Mouse (Mus musculus) kidney, embryonic 15.5 days (tissue): ENCODE measurements around the gene Tlcd1. TPM values are rescaled to one million over a fixed set of nuclear protein-coding genes. Genes with fewer than 3 reads are reported as not detected.
"Not testable (repeated sequence)": the region's sequence is repeated elsewhere in the genome, so short reads cannot be mapped to it uniquely, and the experiment has no call there.

Experiments used
- ATAC-seq: fragments of 200-750 bp; cut with Nextera tagmentation; replicated peaks from 2 replicates; pipeline ENCODE4 v1.8.0; 2017; ENCODE audit warnings: moderate TSS enrichment; ENCODE audit not compliant: low FRiP score
- H3K27ac ChIP-seq: fragments of 300-500 bp; sonication (generic); 2 replicates; pipeline ENCODE4 v1.5.1; 2015; ENCODE audit warnings: mild to moderate bottlenecking, inconsistent platforms
- H3K27me3 ChIP-seq: fragments of 300-500 bp; sonication (generic); 2 replicates; pipeline ENCODE4 v1.6.1; 2015; ENCODE audit warnings: inconsistent platforms
- H3K36me3 ChIP-seq: fragments of 300-500 bp; sonication (generic); 2 replicates; pipeline ENCODE4 v1.6.1; 2015; ENCODE audit warnings: inconsistent platforms
- H3K4me1 ChIP-seq: fragments of 300-500 bp; sonication (generic); 2 replicates; pipeline ENCODE4 v1.6.1; 2015; ENCODE audit warnings: inconsistent platforms
- H3K4me2 ChIP-seq: fragments of 300-500 bp; sonication (generic); 2 replicates; pipeline ENCODE4 v1.6.1; 2015; ENCODE audit warnings: moderate library complexity, mild to moderate bottlenecking, inconsistent platforms
- H3K4me3 ChIP-seq: fragments of 300-500 bp; sonication (generic); replicated peaks from 2 replicates; pipeline ENCODE4 v1.5.1; 2015; ENCODE audit warnings: mild to moderate bottlenecking, inconsistent platforms
- H3K9ac ChIP-seq: fragments of 300-500 bp; sonication (generic); 2 replicates; pipeline ENCODE4 v1.6.1; 2015; ENCODE audit warnings: mild to moderate bottlenecking, inconsistent platforms
- H3K9me3 ChIP-seq: fragments of 300-500 bp; sonication (generic); replicated peaks from 2 replicates; pipeline ENCODE4 v1.6.1; 2016; ENCODE audit warnings: inconsistent platforms
- WGBS: fragments of 180-500 bp; shearing (Covaris S2); methylation state at CpG from one replicate; pipeline ENCODE4 v1.1.7; 2015; ENCODE audit warnings: mixed read lengths; 5-methylcytosine and 5-hydroxymethylcytosine counted together
- polyA plus RNA-seq: library from polyadenylated mRNA; unstranded; fragments of >200 nt; fragmentation: Nextera tagmentation; extraction: Ambion mirVana; gene quantifications from 2 replicates; pipeline ENCODE4 v1.2.1, GENCODE M21; 2015

Gene Tlcd1
- polyA plus RNA-seq, 1 experiment from 2014 or later: 31.8 TPM

DNA sequence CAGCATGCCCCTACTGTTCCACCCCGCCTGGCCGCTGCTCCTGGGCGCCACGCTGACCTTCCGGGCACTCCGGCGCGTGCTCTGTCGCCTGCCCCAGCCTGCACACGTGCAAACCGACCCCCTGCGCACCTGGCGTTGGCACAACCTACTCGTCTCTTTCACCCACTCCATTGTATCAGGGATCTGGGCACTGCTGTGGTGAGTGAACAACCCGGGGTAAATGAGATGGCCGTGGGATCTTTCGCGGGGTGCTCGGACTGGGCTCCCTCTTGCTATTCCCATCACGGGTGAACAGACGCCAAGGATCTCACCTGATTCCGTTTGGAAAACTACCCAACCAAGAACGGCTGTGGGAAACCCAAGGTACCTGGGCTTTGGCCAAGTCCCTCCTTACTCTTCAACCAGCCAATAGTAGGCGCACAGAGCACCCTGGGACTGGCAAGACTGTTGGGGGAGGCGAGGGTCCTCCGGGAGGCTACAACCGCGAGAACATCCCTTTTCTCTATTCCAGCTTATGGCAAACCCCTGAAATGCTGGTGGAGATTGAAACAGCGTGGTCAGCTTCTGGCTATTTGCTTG lies 2.4 kb downstream of the Tlcd1 start:
- H3K36me3 ChIP-seq: peaks cover 32% of the 10 kb centered on the region
- 1% methylated on average over 29 of the region's 29 CpGs for WGBS
- H3K27me3 ChIP-seq: no peaks in the 10 kb centered on the region
- peak overlapping the region; percentile 94 for H3K4me2 ChIP-seq
- ATAC-seq: peak; percentile 7
- H3K4me1 ChIP-seq: peaks cover 68% of the 10 kb centered on the region
- H3K9ac ChIP-seq: peak overlapping the region; percentile 81
- no peaks in the 10 kb centered on the region for H3K9me3 ChIP-seq
- peak overlapping the region; percentile 99 for H3K27ac ChIP-seq
- peak overlapping the region; percentile 66 for H3K4me3 ChIP-seq

DNA sequence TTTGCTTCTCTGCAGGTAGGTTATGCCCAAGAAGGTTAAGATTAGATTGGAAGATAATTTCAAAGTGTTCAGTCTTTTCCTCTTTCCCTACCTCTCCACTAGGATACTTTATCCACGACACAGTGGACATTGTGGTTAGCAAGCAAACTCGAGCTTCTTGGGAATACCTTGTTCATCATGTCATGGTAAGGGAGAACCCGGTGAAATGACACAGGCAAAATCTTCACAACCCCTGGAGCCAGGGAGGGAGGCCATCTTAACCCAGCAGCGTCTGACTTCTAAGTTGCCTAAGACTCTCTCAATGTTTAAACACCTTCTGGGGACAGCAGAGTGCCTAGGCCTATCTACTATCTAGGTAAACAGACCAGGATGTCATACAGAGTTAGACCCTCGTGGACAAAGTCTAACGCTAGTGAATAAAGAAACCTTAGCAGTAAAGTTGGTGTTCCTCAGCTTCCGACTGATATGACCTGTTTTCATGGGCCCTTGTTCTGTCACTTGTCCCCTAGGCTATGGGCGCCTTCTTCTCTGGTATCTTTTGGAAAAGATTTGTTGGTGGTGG lies 3.0 kb downstream of the Tlcd1 start:
- no peak for ATAC-seq
- peaks cover 32% of the 10 kb centered on the region for H3K36me3 ChIP-seq
- H3K27me3 ChIP-seq: no peaks in the 10 kb centered on the region
- H3K9ac ChIP-seq: peak overlapping the region; percentile 81; the same call in 1 of the 2 replicates
- no peaks in the 10 kb centered on the region for H3K9me3 ChIP-seq
- H3K4me2 ChIP-seq: peak overlapping the region; percentile 94
- H3K4me3 ChIP-seq: peak overlapping the region; percentile 66
- H3K27ac ChIP-seq: peak overlapping the region; percentile 99
- 24% methylated on average over 8 of the region's 8 CpGs for WGBS
- H3K4me1 ChIP-seq: peaks cover 66% of the 10 kb centered on the region

DNA sequence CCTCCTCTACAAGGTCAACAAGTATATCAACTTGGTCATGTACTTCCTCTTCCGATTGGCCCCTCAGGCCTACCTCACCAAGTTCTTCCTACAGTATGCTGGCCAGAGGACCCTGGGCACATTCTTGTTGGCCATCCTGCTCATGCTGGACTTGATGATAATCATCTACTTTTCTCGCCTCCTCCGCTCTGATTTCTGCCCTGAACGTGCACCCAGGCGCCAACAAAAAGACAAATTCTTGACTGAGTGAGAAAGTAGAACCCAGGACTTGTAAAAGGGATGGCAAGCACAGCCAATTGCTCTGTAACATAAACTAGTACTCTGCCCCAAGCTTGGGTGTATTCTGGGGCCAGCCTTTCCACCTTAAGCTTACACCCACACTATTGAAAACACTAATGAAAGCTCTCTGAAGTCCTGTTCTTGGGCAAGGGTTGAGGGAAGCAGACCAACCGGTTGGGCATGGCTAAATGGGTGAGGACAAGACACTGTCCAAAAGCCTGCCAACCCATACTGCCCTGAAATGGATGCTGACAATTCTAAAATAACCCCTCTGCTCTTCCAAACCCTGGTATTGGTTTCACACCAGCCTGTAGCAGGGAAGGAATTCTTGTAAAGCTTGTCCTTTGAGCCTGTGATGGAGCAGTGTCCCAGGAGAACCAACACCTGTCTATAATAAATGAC lies 3.7 kb downstream of the Tlcd1 start:
- Histone ChIP-seq H3K4me3 (peak overlapping the region; percentile 66), H3K36me3 (peaks cover 32% of the 10 kb centered on the region), H3K4me1 (peaks cover 65% of the 10 kb centered on the region), H3K27me3 (no peaks in the 10 kb centered on the region), H3K9ac (peak overlapping the region; percentile 12; the same call in 1 of the 2 replicates), H3K4me2 (peak overlapping the region; percentile 94), H3K9me3 (no peaks in the 10 kb centered on the region), H3K27ac (peak overlapping the region; percentile 99)
- ATAC-seq: no peak
- 70% methylated on average over 6 of the region's 6 CpGs for WGBS

DNA sequence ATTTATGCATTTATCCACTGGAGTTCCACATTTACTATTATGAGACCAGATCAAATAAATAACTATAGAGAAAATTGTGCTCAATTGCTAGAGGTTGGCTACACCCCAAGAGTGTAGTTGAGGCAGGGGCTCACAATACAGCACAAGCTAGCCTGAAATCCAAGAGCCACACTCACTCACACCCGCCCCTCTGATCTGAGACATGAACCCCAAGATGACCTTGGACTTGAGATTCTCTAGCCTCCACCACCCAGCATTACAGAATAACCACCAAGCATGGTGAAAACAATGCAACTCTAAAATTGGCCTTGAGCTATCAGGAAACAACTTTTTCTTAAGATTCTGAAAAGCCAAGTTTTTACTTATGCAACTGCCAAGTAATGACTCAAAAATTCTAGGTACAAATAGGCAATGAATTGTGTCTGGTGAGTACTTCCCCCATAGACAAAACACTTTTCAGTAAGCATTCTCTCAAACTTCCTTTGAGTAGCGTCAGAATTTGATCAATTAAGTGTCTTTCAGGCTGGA lies 5.4 kb downstream of the Tlcd1 start:
- peak overlapping the region; percentile 97 for H3K9ac ChIP-seq
- H3K27me3 ChIP-seq: no peaks in the 10 kb centered on the region
- H3K9me3 ChIP-seq: no peaks in the 10 kb centered on the region
- H3K27ac ChIP-seq: no peak overlapping the region
- peaks cover 58% of the 10 kb centered on the region for H3K4me1 ChIP-seq
- 39% methylated on average over 2 of the region's 2 CpGs for WGBS
- H3K4me3 ChIP-seq: peak overlapping the region; percentile 95
- peaks cover 32% of the 10 kb centered on the region for H3K36me3 ChIP-seq
- ATAC-seq: no peak
- peak overlapping the region; percentile 94 for H3K4me2 ChIP-seq

DNA sequence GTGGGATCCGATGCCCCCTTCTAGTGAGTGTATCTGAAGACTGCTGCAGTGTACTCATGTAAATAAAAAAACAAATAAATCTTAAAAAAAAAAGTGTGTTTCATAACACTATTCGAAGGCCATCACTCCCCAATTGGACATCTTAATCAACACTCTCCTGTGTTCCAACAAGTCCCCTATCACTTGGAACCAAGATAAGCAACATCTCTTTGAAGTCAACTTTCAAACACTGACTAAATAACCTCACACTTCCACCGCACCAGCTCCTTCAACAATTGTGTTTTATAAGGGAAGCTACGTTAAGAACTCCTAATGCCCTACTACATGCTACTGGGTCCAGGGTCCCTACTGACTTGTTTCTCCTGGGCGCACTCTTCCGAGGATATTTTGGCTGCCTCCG lies 5.9 kb downstream of the Tlcd1 start:
- H3K4me1 ChIP-seq: peaks cover 53% of the 10 kb centered on the region
- no peak for ATAC-seq
- WGBS: 6% methylated on average over 7 of the region's 7 CpGs

DNA sequence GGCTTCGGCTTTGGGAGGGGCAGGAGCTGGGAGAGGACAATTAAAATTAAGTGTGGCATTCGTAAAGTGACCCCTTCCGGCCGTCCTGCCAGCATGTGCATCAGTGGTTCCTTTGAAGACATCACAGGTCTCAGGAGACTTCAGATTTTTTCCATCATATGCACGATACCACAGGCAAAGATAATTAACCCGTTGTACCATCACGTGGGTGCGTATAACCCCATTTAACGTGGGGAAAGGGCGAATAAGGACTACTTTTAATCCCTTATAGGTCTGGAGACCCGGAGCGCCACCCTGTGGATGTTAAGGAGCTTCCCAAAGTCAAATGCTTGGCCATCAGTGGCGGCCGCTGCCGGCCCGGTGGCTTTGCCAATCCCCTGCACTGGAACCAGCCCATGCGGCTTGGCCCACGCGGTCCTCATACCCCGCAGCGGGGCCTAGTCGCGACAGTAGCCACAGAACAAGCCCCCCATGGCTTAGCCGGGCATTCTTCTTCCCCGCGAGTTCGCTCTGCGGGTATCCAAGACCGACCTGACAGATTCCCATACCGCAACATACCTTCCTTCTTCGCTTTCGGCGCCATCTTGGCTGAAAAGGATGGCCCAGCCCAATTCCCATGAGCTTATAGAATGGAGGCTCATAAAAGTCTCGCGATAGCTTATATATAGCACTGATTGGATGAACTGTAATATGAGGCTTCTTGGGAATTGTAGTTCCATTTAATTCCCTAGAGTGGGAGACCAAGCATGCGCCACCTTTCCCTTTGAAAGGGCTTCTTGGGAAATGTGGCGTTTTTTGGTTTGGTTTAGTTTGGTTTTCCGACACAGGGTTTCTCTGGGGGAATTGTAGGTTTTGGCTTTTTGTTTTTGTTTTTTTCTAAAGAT lies 6.7 kb downstream of the Tlcd1 start, which contains the start of gene Rpl23a:
Gene Rpl23a, minus strand, starts transcription at position 624 of the 884 bp plus-strand sequence.
- H3K9ac ChIP-seq: peak within 1 kb of the TSS; percentile 97
- H3K27ac ChIP-seq: peak within 1 kb of the TSS; percentile 96
- ATAC-seq: peak; percentile 83
- H3K4me3 ChIP-seq: peak within 1 kb of the TSS; percentile 95
- peaks cover 32% of the 10 kb centered on the region for H3K36me3 ChIP-seq
- peak within 1 kb of the TSS; percentile 94 for H3K4me2 ChIP-seq
- under 1% methylated on average over 38 of the region's 38 CpGs for WGBS
- H3K4me1 ChIP-seq: peaks cover 50% of the 10 kb centered on the region
- no peaks in the 10 kb centered on the region for H3K9me3 ChIP-seq
- H3K27me3 ChIP-seq: no peaks in the 10 kb centered on the region

More for the DNA sequence above, 5.9 kb downstream of the Tlcd1 start:
- Histone ChIP-seq H3K4me3 (peak overlapping the region; percentile 95), H3K27ac (peak overlapping the region; percentile 96), H3K9me3 (no peaks in the 10 kb centered on the region), H3K27me3 (no peaks in the 10 kb centered on the region), H3K4me2 (peak overlapping the region; percentile 94), H3K9ac (peak overlapping the region; percentile 97), H3K36me3 (peaks cover 32% of the 10 kb centered on the region)

DNA sequence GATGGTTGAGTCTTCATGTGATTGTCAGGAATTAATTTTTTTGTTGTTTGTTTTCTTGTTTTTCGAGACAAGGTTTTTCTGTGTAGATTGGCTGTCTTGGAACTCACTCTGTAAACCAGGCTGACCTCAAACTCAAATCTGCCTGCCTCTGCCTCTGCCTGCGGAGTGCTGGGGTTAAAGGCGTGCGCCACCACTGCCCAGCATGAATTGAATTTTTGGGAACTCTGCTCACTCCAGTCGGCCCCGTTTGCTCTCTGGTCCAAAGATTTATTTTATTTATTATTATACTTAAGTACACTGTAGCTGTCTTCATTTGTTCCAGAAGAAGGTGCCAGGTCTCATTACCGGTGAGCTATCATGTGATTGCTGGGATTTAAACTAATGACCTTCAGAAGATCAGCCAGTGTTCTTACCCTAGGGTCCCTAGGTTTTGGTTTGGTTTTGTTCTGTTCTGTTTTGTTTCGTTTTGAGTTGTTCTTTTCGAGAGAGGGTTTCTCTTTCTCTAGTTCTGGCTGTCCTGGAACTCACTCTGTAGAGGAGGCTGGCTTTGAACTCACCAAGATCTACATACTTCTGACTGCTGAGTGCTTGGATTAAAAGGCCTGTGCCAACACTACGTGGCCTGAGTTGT lies 7.5 kb downstream of the Tlcd1 start:
- Histone ChIP-seq H3K4me3 (peak overlapping the region; percentile 95), H3K27ac (peak overlapping the region; percentile 96), H3K4me1 (peaks cover 44% of the 10 kb centered on the region), H3K4me2 (peak overlapping the region; percentile 94), H3K9ac (0 out of 2 replicates have a peak overlapping the region, but pooled peaks have one; percentile 97), H3K9me3 (no peaks in the 10 kb centered on the region), H3K27me3 (no peaks in the 10 kb centered on the region), H3K36me3 (peaks cover 32% of the 10 kb centered on the region)
- ATAC-seq: no peak
- 49% methylated on average over 10 of the region's 10 CpGs for WGBS

DNA sequence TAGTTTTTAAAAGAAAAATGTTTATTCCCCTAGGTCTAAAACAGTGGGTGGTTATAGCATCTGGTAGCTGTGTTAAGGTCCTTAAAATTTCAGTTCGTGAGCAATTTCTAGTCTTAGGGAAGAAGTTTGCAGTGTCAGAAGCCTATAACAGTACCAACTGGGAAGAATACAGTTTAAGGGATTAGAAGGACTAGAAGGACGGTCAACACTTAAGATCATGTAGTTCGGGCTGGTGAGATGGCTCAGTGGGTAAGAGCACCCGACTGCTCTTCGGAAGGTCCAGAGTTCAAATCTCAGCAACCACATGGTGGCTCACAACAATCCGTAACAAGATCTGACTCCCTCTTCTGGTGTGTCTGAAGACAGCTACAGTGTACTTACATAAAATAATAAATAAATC lies 8.2 kb downstream of the Tlcd1 start:
- not testable (repeated sequence) for H3K9me3 ChIP-seq, H3K4me3 ChIP-seq, H3K27ac ChIP-seq, H3K9ac ChIP-seq, H3K4me2 ChIP-seq, ATAC-seq, H3K27me3 ChIP-seq
- peaks cover 30% of the 10 kb centered on the region for H3K36me3 ChIP-seq
- WGBS: 95% methylated on average over 6 of the region's 6 CpGs
- peaks cover 39% of the 10 kb centered on the region for H3K4me1 ChIP-seq

DNA sequence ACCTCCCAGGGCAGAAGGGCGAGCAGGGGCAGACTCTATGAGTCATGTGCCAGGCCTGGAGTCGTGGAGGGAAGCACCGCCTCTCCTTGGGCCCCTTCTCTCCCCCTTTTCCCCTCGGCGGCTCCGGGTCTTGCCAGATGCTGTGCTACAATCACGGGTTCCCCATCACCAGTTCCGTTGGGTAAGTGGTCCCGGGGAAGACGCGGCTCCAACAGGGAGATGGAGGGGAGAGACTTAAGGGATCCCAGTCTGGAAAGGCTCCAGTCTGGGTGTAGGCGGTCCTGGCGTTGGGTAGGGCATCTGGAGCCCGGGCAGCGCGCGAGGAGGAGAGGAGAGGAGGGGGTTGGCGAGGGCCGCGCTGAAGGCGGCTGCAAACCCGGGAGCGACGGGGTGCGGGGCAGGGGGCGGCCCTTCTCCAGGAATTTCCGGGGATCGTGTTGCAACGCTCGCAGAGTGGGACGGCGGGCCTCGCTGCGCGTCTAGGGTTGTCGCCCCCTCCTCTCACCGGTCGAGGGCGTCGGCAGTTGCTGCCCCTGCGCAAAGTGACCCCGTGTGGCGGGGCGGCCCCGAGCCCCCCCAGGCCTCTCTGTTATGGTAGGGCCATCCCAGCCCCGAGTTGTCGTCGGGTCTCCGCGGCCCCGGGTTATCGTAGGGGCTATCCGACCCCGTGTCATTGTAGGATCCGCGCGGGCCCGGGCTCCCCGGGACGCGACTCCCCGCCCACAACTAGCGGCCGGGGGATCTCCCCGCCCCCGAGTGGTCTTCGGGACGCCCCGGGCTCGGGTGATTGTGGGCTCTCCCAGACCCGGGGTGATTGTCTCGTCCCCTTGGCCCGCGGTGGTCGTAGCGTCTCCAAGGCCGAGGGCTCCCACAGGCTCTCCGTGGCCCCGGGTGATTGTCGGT lies 12.1 kb downstream of the Tlcd1 start, which contains the start of gene Rab34:
Gene Rab34, plus strand, starts transcription at position 100 of the 903 bp plus-strand sequence.
- peak within 1 kb of the TSS; percentile 94 for H3K9ac ChIP-seq
- peak within 1 kb of the TSS; percentile 99 for H3K27ac ChIP-seq
- ATAC-seq: peak; percentile 84
- H3K4me2 ChIP-seq: peak within 1 kb of the TSS; percentile 72
- H3K4me3 ChIP-seq: peak within 1 kb of the TSS; percentile 76
- H3K4me1 ChIP-seq: peaks cover 27% of the 10 kb centered on the region
- H3K36me3 ChIP-seq: peaks cover 31% of the 10 kb centered on the region
- under 1% methylated on average over 74 of the region's 80 CpGs for WGBS
- no peaks in the 10 kb centered on the region for H3K27me3 ChIP-seq
- H3K9me3 ChIP-seq: no peaks in the 10 kb centered on the region

DNA sequence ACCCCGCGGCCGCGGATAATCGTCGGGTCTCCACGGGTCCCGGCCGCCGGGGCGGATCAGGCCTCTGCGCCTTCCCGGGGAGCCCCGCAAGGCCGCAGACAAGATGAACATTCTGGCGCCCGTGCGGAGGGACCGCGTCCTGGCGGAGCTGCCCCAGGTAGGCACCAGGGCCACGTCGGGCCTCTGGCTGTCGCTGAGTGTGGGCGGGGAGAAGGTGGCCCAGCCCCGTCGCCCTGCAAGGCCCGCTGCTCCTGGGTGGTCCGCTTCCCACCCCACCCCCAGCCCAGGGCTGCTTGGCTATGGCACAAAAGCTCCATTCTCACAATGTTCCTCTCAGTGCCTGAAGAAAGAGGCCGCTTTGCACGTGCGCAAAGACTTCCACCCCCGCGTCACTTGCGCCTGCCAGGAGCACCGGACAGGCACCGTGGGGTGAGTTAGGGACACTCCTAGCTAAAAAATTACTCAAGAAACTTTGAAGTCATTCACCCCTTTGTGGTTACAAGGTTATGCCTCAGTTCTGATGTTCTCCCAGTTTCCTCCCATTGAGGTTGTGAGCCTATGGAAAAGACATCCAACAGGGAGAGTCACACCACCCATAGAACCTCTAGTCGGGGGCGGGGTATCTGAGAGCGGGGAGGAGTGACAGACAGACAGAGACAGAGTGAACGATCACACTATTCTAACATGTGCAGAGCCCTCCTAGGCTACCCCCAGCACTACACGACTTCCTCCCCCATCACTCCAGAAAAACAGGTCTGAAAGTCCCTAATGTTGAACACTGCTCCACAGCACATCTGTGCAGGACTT lies 12.9 kb downstream of the Tlcd1 start:
- H3K9ac ChIP-seq: peak overlapping the region; percentile 94
- under 1% methylated on average over 42 of the region's 42 CpGs for WGBS
- H3K4me3 ChIP-seq: peak overlapping the region; percentile 76
- ATAC-seq: peak; percentile 91
- H3K36me3 ChIP-seq: peaks cover 33% of the 10 kb centered on the region
- peaks cover 24% of the 10 kb centered on the region for H3K4me1 ChIP-seq
- H3K9me3 ChIP-seq: no peaks in the 10 kb centered on the region
- peak overlapping the region; percentile 99 for H3K27ac ChIP-seq
- H3K27me3 ChIP-seq: no peaks in the 10 kb centered on the region
- peak overlapping the region; percentile 72 for H3K4me2 ChIP-seq
